Mouse (Mus musculus) ovary, adult 18-20 months (tissue): ENCODE measurements around the gene Lrtm2.

ENCODE experiments used
- DNase-seq: peaks from one replicate; pipeline ENCODE4 v3.0.0; 2022; ENCODE audit warnings: low spot score, mixed read lengths

Lrtm2 gene

DNA sequence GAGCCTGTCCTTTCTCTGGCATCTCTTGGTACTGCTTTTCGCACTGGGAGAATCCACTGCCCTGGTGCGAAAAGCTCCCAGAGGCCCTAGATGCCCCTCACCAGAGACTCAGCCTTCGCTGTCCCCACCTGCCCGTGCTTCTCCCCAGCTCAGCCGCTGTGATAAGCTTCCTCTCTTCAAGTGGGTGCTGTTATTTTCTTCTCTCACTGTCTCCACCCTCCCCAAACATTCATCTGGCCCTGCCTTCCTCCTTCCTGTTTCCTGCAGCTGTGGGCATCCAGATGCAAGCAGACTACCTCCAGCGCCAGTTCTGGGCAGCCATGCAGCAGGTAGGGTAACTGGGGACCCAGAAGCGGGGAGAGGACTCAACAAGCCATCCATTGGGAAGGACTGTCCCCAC is 5.6 kb upstream of the Lrtm2 start:
- no peak for DNase-seq

- DNase-seq, result no peak
Measured at GRCm38 (mm10) chr6:119333831-119334230, 3.3 kb upstream of the Lrtm2 start.

- no peak for DNase-seq
Measured at GRCm38 (mm10) chr6:119333202-119333601, 2.6 kb upstream of the Lrtm2 start.

DNA sequence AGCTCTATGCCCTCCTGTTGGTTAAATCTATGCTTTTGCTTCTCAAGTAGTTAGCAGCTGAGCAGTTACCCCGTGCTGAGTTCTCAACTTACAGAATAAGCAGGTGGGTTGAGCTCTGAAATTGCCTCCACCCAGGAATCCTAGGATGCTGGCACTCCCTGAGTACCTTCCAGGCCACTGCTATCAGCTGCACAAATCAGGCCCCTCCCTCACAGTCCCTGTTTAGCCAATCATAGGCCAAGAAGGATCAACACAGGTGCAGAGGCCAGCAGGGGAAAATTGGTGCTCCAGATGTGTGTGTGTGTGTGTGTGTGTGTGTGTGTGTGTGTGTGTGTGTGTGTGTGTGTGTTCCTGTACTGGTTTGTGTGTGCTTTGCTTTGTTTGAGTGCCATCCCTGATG is 1.5 kb upstream of the Lrtm2 start:
- DNase-seq, result no peak

DNA sequence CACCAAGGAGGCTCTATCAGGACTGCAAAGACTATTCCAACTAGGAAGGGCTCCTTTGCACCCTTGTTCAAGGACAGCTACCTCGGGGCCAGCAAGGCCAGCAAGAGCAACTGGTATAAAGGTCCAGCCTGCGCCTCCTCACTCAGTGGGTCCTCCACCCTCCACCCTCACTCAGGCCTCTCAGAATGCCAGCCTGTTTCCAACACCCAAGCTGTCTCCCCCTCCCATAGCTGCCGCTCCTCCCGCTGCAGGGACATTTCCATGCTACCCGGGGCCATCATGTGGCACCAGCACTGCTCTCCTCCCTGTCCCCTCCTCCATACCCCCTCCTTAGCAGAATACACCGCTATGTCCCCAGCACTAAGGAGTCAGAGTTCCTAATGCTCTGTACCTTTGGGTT is 630 bp downstream of the Lrtm2 start:
- no peak for DNase-seq

GRCm38 (mm10) chr6:119329215-119329714 is 1.3 kb downstream of the Lrtm2 start:
- DNase-seq, result no peak

DNA sequence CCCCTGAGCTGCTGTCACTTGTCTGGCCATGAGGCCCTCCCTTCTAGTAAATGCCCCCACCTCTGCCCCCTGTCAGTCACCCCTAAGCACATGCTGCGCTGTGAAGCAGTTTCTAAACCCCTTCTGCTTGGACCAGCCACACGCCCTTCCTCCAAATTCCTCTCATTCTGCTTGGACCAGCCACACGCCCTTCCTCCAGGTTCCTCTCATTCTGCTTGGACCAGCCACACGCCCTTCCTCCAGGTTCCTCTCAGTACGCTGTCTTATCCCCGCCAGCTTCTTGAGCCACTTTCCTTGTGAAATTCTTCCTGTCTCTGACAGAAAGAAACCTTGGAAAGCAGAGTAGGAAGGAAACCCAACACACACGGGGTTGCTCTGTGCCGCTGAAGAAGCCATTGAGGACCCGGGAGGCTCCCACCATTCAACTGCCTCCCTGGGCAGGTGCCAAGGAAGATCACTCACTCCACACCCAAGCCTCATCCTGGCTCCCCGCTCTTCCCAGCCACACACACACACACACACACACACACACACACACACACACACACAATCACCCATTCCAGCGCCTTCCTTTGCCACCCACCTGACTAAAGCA is 1.9 kb downstream of the Lrtm2 start:
- DNase-seq, result no peak

DNA sequence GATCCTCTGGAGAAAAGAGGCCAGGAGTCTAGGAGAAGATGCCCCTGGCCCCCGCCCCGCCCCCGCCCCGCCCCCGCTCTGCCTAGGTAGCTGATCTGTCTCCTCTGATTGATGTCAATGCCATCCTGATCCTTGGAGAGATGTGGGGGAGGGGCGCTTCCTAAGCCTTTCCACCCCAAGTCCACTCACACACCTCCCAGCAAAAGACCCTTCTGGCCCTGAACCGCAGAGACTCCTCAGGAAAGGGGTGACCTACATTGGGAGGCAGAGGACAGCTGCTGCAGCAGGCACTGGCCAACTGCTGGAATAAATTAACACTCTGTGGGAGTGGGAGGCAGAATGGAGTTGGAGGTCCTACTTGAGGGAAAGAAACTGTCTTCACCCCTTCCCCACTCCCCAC is 4.0 kb downstream of the Lrtm2 start:
- DNase-seq, result no peak

DNA sequence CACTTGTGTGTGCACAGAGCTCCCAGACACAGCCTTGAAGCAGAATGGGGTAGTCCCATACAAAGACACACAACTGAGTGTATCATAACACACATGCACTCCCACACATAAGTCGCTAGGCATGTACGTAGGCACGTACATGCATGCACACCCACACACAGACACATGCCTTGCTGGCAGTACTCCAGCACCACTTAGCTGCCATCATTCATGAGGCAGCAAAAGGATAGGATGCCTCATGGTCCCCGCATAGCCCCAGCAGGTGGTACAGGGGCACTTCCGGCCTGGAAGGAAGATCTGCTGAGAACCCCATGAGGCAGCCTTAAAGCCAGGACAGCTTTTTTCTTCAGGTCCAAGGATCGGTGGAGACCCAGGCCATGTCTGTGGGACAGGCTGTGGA is 4.6 kb downstream of the Lrtm2 start:
- DNase-seq, result no peak

DNA sequence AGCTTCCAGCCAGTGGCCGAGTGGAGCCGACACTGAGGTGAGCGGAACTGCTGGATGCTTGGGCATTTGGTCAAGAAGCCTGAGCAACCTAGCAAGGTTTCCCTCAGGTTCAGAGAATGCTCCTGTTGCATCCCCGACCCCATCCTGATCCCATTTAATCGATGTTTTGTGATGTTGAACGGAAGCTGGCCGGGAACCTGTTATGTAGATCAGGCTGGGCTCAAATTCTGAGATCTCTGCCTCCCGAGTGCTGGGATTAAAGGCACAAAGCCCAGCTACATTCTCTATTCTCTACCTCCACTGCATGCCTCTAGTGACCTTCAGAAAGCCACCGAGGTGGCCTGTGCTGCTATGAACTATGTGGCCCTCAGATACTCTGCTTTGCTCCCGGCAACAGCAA is 5.8 kb downstream of the Lrtm2 start:
- no peak for DNase-seq

- no peak for DNase-seq
Measured at GRCm38 (mm10) chr6:119321752-119322151, 8.8 kb downstream of the Lrtm2 start.

- DNase-seq, result no peak
Measured at GRCm38 (mm10) chr6:119320481-119320880, 10.1 kb downstream of the Lrtm2 start.

- no peak for DNase-seq
Measured at GRCm38 (mm10) chr6:119319358-119319757, 11.2 kb downstream of the Lrtm2 start.

DNA sequence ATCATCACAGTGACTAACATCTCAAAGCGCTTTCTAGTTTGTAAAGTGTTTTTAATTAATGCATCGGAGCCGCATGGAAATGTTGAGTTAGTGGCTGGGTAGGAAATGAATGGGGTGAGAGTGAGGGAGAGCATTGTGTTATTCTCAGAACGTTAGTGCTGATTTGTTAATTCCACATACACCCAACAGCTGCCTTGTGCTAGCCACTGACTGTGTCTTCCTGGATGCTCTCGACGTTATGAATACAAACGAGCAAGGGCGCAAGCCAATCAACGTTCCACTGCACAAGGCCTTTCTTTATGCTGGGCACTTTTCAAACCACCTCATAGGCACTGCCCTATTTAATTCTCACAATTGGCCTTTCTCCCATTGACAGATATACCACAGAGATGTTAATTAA is 11.8 kb downstream of the Lrtm2 start:
- no peak for DNase-seq

GRCm38 (mm10) chr6:119314751-119315476 is 15.7 kb downstream of the Lrtm2 start:
- no peak for DNase-seq

GRCm38 (mm10) chr6:119313588-119314375 is 16.8 kb downstream of the Lrtm2 start:
- no peak for DNase-seq

DNA sequence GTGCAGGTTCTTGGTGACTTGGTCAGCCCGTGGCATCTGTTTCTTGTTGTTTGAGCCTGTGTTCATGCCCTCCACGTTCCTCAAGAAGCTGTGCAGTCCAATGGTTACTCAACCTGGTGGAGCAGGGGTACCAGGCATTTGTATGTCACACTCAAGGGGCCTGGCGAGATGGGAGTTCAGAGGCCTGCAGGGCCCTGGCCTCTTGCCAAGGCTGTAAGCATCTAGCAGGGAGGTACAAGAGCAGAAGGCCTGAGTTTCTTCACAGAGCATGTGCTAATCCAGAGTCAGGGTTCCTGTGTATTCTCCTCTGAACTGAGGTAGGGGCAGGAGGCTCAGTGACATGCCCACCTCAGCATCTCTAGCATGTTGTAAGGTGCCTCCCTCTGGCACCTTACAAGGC is 17.5 kb downstream of the Lrtm2 start:
- DNase-seq, result no peak

- no peak for DNase-seq
Measured at GRCm38 (mm10) chr6:119312381-119312780, 18.2 kb downstream of the Lrtm2 start.

DNA sequence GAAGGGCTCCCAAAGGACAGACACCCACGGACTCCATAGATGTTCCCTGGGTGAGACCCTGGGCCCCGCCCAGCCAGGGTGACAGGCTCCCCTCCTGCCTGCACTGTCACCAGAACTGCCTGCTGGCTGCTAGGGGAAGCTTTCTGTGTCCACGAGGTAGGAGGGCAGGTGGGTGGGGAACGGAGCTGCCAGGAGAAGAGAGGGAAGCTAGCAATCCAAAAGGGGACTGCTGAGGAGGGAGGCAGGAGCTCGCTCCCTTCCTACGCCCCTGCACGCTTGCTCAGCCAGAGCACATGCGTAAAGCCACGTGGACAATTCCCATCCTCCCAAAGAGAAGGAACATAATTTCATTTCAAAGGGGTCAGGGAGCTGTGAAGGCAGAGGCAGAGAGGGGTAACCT is 20.4 kb downstream of the Lrtm2 start:
- no peak for DNase-seq

GRCm38 (mm10) chr6:119307867-119308413 is 22.6 kb downstream of the Lrtm2 start:
- no peak for DNase-seq

- no peak for DNase-seq
Measured at GRCm38 (mm10) chr6:119303331-119303730, 27.2 kb downstream of the Lrtm2 start.

- no peak for DNase-seq
Measured at GRCm38 (mm10) chr6:119301310-119301709, 29.3 kb downstream of the Lrtm2 start.

DNA sequence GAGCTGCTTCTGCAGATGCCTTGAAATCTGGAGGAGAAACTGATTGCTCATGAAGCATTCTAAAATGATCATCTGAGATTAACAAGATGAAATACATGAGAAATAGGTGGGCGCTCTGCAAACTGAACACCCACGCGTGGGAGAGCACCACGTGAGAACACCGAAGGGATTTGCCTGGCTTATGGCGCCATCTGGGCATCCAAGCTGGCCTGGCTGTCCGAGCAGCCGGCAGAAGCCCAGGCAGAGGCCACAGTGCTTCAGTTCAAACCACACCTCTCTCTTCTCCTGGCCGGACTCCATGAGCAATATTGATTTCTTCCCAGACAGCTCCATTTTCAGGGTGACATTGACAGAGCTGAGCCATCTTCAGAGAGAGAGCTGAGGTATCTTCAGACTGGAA is 49.8 kb downstream of the Lrtm2 start:
- no peak for DNase-seq
